Mouse (Mus musculus): ENCODE data around the gene Gm16253. TPM values are rescaled to one million over a fixed set of nuclear protein-coding genes. Genes with fewer than 3 reads are reported as not detected.
A peak's percentile ranks its signal among the peaks of the same experiment; 100 is the strongest.

The Gm16253 gene
- polyA plus RNA-seq, 1 experiment = not detected

DNA sequence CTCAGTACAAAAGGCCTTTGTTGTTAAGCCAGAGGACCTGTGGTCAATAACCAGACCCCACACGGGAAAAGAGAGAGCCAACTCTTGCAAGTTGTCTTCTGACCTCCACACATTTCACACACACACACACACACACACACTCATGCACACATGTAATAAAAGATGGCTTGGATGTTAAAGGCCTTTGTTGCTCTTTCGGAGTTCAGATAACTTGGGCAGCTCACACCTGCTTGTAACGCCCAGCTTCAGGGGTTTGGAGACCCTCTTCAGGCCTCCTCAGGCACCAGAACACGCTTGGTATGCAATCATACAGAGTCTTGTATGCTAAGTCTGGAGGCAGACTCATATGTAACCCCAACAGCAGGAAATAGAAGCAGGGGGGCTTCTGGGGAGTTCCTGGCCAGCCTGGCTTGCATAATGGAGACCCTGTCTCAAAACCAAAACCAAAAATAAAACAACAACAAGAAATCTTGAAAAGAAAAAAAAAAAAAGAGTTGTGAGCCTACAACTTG, 2.5 kb downstream of the Gm16253 start:
- no peak for TF ChIP-seq CTCF (IDR thresholded peaks at IDR 0.05; ENCODE audit: low read depth, low read length)
- no peak for TF ChIP-seq POLR2A (IDR thresholded peaks at IDR 0.05; ENCODE audit: borderline replicate concordance, low read depth, low read length)
- Histone ChIP-seq H3K4me3 (ENCODE audit: insufficient read depth, low read length) (peak overlapping the region; percentile 51), H3K4me1 (ENCODE audit: control insufficient read depth, insufficient read depth, low read length) (peaks cover 33% of the 10 kb centered on the region), H3K27ac (ENCODE audit: insufficient read depth, low read depth, low read length) (peak overlapping the region; percentile 91)

DNA sequence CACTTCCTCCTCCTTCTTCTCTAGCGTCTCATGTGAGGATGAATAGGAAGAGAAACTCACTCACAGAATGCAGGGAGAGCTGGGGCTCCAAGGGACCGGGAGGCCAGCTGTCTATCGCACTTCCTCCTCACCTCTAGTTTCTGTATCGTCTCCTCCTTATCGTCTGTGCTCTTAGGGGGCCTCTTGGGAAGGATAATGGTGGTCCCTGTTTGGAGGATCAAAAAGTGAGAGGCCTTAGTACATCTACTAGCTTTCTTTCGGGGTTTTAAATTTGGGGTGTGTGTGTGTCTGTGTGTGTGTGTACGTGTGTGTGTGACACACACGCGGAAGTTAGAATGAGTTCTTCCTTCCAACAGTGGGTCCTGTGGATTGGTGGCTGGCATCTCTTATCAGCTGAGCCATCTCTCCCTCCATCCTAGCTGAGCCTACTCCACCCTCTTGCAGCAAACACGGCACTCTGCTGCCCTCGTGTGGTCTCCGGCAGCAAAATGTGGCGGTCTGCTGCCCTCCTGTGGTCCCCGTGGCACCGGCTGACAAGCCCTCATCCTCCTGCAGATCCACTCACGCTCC, 3.2 kb downstream of the Gm16253 start:
- TF ChIP-seq CTCF (IDR thresholded peaks at IDR 0.05; ENCODE audit: low read depth, low read length) (peak; percentile 100), POLR2A (IDR thresholded peaks at IDR 0.05; ENCODE audit: borderline replicate concordance, low read depth, low read length) (no peak)
- Histone ChIP-seq H3K27ac (ENCODE audit: insufficient read depth, low read depth, low read length) (peak overlapping the region; percentile 91), H3K4me3 (ENCODE audit: insufficient read depth, low read length) (peak overlapping the region; percentile 51), H3K4me1 (ENCODE audit: control insufficient read depth, insufficient read depth, low read length) (peaks cover 33% of the 10 kb centered on the region)

DNA sequence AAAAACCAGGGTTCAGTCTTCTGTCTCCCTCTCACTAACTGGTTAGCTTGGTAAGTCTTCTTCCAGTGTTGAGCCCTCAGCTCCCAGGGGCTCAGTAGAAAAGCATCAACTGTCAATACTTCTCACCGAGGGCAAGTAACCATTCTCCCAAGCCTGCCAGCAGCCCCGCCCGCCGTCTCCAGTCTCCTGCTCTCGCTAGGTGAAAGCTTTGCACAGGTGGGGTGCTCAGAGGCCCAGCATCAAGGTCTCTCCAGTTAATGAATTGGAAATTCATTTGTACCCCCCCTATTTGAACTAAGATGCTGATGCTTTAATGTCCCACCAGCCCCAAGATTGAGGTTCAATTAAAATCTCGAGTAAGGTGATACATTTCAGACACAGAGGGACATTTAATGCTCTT, 4.4 kb downstream of the Gm16253 start:
- Histone ChIP-seq H3K4me1 (ENCODE audit: control insufficient read depth, insufficient read depth, low read length) (peaks cover 22% of the 10 kb centered on the region), H3K4me3 (ENCODE audit: insufficient read depth, low read length) (no peak overlapping the region), H3K27ac (ENCODE audit: insufficient read depth, low read depth, low read length) (no peak overlapping the region)
- TF ChIP-seq POLR2A (IDR thresholded peaks at IDR 0.05; ENCODE audit: borderline replicate concordance, low read depth, low read length) (no peak), CTCF (IDR thresholded peaks at IDR 0.05; ENCODE audit: low read depth, low read length) (no peak)

DNA sequence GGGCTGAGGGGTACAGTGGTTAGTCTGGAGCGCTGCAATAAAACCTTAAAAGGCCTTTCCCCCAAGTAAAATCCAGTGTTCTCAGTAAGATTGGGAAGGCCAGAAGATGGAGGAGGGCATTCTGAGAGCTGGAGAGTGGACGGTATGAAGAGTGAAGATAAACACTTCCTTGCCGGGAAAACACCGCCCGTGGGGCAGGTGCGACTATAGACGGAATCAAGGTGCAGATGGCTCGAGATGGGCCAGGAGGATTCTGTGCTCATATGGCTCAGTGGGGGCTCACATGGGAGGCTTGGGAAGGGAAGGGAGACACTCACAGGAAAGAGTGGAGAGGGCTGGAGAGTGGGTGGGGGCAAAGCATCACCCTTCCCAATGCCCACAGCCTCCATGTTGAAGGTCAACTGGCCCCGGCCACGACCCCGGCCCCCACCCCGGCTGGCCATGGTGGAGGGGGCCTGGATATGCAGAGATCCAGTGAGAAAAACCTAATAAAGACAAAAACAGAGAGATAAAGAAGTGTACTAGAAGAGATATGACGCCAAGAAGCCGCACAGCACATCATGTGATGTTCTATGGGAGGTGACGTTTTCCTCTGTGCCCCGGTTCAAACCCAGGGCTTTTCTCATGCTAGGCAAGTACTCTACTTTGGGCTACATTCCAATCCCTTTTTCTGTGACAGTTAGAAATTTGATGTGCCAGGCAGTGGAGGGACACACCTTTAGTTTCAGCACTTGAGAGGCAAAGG, 5.2 kb downstream of the Gm16253 start:
- peaks cover 22% of the 10 kb centered on the region for H3K4me1 ChIP-seq (ENCODE audit: control insufficient read depth, insufficient read depth, low read length)

DNA sequence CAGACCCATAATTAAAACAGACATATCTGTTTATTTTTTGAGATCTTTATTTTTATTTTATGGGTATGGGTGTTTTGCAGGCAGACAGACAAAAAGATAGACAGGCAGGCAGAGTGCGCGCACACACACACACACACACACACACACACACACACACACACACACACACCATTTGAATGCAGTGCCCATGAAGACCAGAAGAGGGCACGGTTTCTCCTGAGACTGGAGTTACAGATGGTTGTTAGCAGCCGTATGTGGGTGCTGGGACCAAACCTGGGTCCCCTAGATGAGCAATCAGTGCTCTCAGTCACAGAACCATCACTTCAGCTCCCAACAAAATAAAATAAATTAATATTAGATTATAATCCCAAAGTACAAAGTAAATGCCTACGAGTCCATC, 6.6 kb downstream of the Gm16253 start:
- Histone ChIP-seq H3K4me1 (ENCODE audit: control insufficient read depth, insufficient read depth, low read length) (peaks cover 11% of the 10 kb centered on the region), H3K27ac (ENCODE audit: insufficient read depth, low read depth, low read length) (no peak overlapping the region), H3K4me3 (ENCODE audit: insufficient read depth, low read length) (no peak overlapping the region)
- TF ChIP-seq CTCF (IDR thresholded peaks at IDR 0.05; ENCODE audit: low read depth, low read length) = no peak
- no peak for TF ChIP-seq POLR2A (IDR thresholded peaks at IDR 0.05; ENCODE audit: borderline replicate concordance, low read depth, low read length)

More for the DNA sequence above, 5.2 kb downstream of the Gm16253 start:
- Histone ChIP-seq H3K27ac (ENCODE audit: insufficient read depth, low read depth, low read length) (no peak overlapping the region), H3K4me3 (ENCODE audit: insufficient read depth, low read length) (no peak overlapping the region)
- TF ChIP-seq CTCF (IDR thresholded peaks at IDR 0.05; ENCODE audit: low read depth, low read length) (no peak), POLR2A (IDR thresholded peaks at IDR 0.05; ENCODE audit: borderline replicate concordance, low read depth, low read length) (no peak)

DNA sequence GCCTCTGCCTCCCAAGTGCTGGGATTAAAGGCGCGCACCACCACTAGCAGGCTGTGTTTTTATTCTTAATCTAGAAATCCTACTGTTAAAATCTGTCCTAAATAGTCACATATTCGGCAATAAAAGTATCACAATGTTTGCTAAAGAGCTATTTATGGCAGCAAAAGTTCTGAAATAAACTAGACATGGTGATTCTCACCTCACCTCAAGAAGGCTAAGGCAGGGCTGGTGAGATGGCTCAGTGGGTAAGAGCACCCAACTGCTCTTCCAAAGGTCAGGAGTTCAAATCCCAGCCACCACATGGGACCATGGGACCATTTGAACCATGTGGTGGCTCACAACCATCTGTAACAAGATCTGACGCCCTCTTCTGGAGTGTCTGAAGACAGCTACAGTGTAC, 13.9 kb downstream of the Gm16253 start:
- H3K4me1 ChIP-seq (ENCODE audit: control insufficient read depth, insufficient read depth, low read length) = peaks cover 17% of the 10 kb centered on the region
- TF ChIP-seq CTCF (IDR thresholded peaks at IDR 0.05; ENCODE audit: low read depth, low read length) (no peak), POLR2A (IDR thresholded peaks at IDR 0.05; ENCODE audit: borderline replicate concordance, low read depth, low read length) (no peak)
- H3K27ac ChIP-seq (ENCODE audit: insufficient read depth, low read depth, low read length) = no peak overlapping the region
- H3K4me3 ChIP-seq (ENCODE audit: insufficient read depth, low read length) = no peak overlapping the region

DNA sequence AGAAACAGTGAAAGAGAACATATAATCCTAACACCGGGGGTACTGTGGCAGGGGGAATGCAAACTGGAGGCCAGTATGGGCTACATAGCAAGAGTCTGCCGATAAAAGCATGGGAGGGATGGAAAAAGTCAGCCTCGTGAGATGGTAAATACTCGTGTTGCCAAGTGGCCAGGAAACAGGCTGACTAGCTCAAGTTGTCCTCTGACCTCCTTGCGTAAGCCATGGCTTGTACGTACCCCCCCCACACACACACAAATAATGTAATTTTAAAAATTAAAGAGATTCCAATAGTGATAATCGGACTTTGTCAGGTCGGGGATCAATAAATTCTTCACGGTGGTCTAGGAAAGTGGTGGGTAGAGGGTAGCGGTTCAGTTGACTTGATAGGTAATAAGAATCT, 16.6 kb downstream of the Gm16253 start:
- TF ChIP-seq POLR2A (IDR thresholded peaks at IDR 0.05; ENCODE audit: borderline replicate concordance, low read depth, low read length) = no peak
- no peak for TF ChIP-seq CTCF (IDR thresholded peaks at IDR 0.05; ENCODE audit: low read depth, low read length)
- Histone ChIP-seq H3K4me3 (ENCODE audit: insufficient read depth, low read length) (peak overlapping the region; percentile 80), H3K27ac (ENCODE audit: insufficient read depth, low read depth, low read length) (peak overlapping the region; percentile 77), H3K4me1 (ENCODE audit: control insufficient read depth, insufficient read depth, low read length) (peaks cover 27% of the 10 kb centered on the region)

DNA sequence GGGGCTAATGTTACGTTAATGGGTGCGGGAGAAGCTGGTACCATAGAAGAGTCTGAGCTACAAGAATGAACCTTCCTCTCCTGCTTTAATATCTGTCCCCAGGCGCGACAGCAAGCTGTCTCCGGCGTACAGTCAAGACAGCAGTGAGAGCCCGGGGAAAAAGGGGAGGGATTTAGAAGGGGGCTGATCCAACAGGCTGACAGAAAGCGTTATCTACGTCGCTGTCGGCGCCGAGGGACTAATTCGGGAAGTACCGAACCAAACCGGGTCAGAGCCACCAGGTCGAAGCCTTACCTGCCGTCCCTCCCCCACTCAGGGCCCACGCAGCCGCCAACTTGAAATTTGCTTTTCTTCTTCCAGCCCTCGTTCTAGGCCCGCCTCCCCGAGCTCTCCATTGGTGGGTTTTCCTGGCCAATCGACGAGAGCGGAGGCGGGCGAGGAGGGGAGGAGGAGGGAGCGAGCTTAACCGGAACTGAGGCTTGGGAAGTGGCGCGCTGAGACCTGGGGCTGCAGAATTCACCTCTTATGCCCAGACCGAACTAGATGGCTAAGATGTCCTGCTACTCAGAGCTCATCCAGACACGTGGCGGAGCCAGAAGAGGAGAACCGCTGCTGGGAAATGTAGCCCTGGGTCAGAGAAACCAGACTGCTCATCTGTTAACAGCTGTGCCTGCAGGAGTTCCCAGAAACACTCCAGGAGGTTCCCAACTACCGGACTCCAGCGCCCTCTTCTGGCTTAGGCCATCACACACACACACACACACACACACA, 17.2 kb downstream of the Gm16253 start, which contains the start of gene Polr3gl:
Gene Polr3gl, minus strand, starts transcription at position 392 of the 771 bp plus-strand sequence.
- Histone ChIP-seq H3K4me1 (ENCODE audit: control insufficient read depth, insufficient read depth, low read length) (peaks cover 27% of the 10 kb centered on the region), H3K4me3 (ENCODE audit: insufficient read depth, low read length) (peak within 1 kb of the TSS; percentile 80), H3K27ac (ENCODE audit: insufficient read depth, low read depth, low read length) (peak within 1 kb of the TSS; percentile 87)
- TF ChIP-seq POLR2A (IDR thresholded peaks at IDR 0.05; ENCODE audit: borderline replicate concordance, low read depth, low read length) (0 out of 2 replicates have a peak, but pooled peaks have one; percentile 21), CTCF (IDR thresholded peaks at IDR 0.05; ENCODE audit: low read depth, low read length) (peak; percentile 62)

DNA sequence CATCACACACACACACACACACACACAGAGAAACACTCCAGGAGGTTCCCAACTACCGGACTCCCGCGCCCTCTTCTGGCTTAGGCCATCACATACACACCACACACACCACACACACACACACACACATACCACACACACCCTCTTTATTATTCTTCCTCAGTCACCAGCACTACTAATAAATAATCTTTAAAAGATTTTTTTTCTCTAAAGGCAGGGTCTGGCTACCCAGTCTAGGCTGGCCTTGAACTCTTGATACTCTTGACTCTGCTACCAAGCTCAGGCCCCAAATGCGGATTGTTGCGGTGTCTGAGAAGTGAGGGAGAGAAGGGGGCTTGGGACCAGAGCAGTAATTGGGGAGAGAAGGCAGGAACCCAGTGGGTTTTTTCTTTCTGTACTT, 18.1 kb downstream of the Gm16253 start:
- H3K27ac ChIP-seq (ENCODE audit: insufficient read depth, low read depth, low read length) = peak overlapping the region; percentile 79
- no peak overlapping the region for H3K4me3 ChIP-seq (ENCODE audit: insufficient read depth, low read length)
- peaks cover 27% of the 10 kb centered on the region for H3K4me1 ChIP-seq (ENCODE audit: control insufficient read depth, insufficient read depth, low read length)
- TF ChIP-seq CTCF (IDR thresholded peaks at IDR 0.05; ENCODE audit: low read depth, low read length) = no peak
- TF ChIP-seq POLR2A (IDR thresholded peaks at IDR 0.05; ENCODE audit: borderline replicate concordance, low read depth, low read length) = no peak

All from bone marrow macrophage, adult 2 months (primary cell).